Mouse (Mus musculus): ENCODE results near the gene Ipo11. TPM values are rescaled to one million over a fixed set of nuclear protein-coding genes. Genes with fewer than 3 reads are reported as not detected.

The Ipo11 gene
- polyA plus RNA-seq (2012; rRNA removed), result 11.7 and 11.9 TPM in 2 replicates

DNA sequence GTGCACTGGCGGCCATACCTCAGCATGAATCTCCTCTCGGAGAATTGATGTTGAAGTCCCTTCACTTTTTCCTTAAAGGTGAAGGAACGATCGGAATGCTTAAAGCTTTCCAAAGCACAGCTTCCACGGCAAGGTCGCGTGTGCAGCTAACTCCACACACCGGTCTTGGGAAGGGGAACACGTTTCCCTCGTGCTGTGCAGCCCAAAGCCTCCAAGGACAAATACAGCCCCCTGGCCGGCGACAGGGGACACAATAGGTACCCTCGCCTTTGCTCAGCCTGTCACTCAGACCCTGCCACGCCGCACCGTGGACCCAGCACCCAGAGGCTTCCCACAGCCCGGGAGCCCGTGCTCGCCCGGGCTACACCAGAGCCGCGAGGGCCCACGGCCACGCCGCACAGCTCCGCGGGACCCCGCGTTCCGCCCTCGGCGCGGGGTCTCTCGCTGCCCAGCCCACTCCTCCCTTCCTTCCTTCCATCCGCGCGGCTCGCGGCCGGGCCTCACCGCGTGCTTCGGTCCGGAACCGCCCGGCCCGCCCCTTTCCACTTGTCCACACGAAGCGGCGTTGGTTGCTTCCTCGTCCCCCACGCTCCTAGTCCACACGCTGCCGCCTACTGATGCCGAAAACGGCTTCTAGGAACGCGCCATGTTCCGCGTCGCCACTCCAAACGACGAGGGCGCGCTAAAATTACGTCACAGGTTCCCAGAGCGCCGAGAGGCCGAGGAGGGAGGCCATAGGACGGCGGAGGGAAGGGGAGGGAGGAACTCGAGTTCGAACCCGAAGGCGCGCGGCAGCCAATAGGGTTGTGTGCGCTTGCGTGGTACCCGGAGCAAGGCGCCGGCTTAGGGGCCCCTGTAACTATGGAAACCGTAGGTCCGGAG, at the start of gene Ipo11:
TSS of gene Ipo11 (minus strand) at position 703 of the 882 bp plus-strand sequence.
- Histone ChIP-seq H3K4me3 (ENCODE audit: control insufficient read depth, low read depth, low read length) (peak within 1 kb of the TSS; percentile 97), H3K4me1 (ENCODE audit: control insufficient read depth, insufficient read depth, low read length) (no peaks in the 10 kb centered on the region; the same call in 1 of the 2 replicates), H3K27me3 (ENCODE audit: control insufficient read depth, insufficient read depth, low read length) (no peaks in the 10 kb centered on the region), H3K36me3 (ENCODE audit: control insufficient read depth, insufficient read depth, low read length) (no peaks in the 10 kb centered on the region), H3K27ac (ENCODE audit: control insufficient read depth, insufficient read depth, low read depth, low read length) (peak within 1 kb of the TSS; percentile 75)
- TF ChIP-seq CTCF (IDR thresholded peaks at IDR 0.05; ENCODE audit: control insufficient read depth, insufficient read depth, insufficient replicate concordance, low read depth, low read length), result no peak
- TF ChIP-seq POLR2A (IDR thresholded peaks at IDR 0.05; ENCODE audit: control insufficient read depth, low read depth, low read length), result peak; percentile 81

DNA sequence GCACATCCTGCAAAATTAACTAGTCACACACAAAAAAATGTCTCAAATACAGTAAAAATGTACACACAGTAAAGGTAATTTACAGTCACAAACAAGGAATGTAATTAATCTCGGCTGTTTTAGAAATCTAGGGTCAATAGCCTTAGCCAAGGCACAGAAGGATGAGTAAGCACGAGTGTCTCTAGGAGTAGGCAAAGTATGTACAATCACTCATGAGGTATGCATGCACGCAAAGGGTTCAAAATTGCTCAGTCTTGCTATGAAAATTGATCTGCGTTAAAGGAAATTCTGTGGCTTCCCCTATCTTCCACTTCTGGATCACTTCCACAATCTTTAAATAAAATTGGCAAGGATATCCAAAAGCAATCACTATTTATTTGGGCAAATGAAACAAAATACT, 24.7 kb upstream of the Ipo11 start:
- H3K4me1 ChIP-seq (ENCODE audit: control insufficient read depth, insufficient read depth, low read length), result no peaks in the 10 kb centered on the region
- no peak for TF ChIP-seq POLR2A (IDR thresholded peaks at IDR 0.05; ENCODE audit: control insufficient read depth, low read depth, low read length)
- no peak overlapping the region for H3K4me3 ChIP-seq (ENCODE audit: control insufficient read depth, low read depth, low read length)
- no peaks in the 10 kb centered on the region for H3K36me3 ChIP-seq (ENCODE audit: control insufficient read depth, insufficient read depth, low read length)
- no peak overlapping the region for H3K27ac ChIP-seq (ENCODE audit: control insufficient read depth, insufficient read depth, low read depth, low read length)
- H3K27me3 ChIP-seq (ENCODE audit: control insufficient read depth, insufficient read depth, low read length), result no peaks in the 10 kb centered on the region

DNA sequence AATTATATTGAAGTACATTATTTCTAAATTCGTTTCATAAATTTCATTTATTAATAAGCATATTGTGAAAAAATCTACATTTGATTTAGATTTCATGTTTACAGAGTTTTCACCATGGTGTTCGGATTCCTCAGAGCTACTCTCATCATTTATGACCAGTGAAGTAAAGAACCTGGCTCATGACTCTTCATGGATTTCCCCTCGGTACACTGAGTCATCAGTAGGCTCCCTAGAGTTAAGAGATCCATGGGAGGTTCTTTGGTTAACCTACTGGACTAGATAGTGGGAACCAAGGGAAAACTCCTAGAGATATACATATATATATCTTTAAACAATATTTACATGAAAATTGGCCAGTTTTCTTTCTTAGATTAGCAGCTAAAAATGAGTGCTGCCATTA, 23.8 kb upstream of the Ipo11 start:
- Histone ChIP-seq H3K4me3 (ENCODE audit: control insufficient read depth, low read depth, low read length) (no peak overlapping the region), H3K4me1 (ENCODE audit: control insufficient read depth, insufficient read depth, low read length) (no peaks in the 10 kb centered on the region), H3K27ac (ENCODE audit: control insufficient read depth, insufficient read depth, low read depth, low read length) (no peak overlapping the region), H3K27me3 (ENCODE audit: control insufficient read depth, insufficient read depth, low read length) (no peaks in the 10 kb centered on the region), H3K36me3 (ENCODE audit: control insufficient read depth, insufficient read depth, low read length) (no peaks in the 10 kb centered on the region)
- TF ChIP-seq CTCF (IDR thresholded peaks at IDR 0.05; ENCODE audit: control insufficient read depth, insufficient read depth, insufficient replicate concordance, low read depth, low read length) (no peak), POLR2A (IDR thresholded peaks at IDR 0.05; ENCODE audit: control insufficient read depth, low read depth, low read length) (no peak)

DNA sequence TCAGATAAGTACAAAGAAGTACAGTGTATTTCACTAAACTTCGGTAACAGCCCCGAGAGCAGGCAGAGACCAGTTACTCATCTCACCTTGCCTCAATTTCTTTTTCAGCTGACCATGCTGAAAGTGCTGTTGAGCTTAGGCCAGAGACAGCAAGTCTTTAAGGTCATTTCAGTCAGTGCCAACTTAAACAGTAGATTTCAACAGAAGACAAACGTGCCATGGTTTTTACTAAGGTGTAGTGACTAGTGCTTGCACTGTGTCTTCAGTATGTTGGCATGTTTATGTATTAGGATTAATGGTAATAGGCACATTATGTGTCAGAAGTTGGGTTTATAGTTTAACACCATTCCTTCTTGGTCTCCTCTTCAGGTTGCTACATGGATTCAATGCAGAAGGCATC, 21.5 kb upstream of the Ipo11 start:
- H3K4me1 ChIP-seq (ENCODE audit: control insufficient read depth, insufficient read depth, low read length), result no peaks in the 10 kb centered on the region
- no peak overlapping the region for H3K4me3 ChIP-seq (ENCODE audit: control insufficient read depth, low read depth, low read length)
- no peaks in the 10 kb centered on the region for H3K36me3 ChIP-seq (ENCODE audit: control insufficient read depth, insufficient read depth, low read length)
- no peak for TF ChIP-seq POLR2A (IDR thresholded peaks at IDR 0.05; ENCODE audit: control insufficient read depth, low read depth, low read length)
- no peak for TF ChIP-seq CTCF (IDR thresholded peaks at IDR 0.05; ENCODE audit: control insufficient read depth, insufficient read depth, insufficient replicate concordance, low read depth, low read length)
- no peak overlapping the region for H3K27ac ChIP-seq (ENCODE audit: control insufficient read depth, insufficient read depth, low read depth, low read length)
- no peaks in the 10 kb centered on the region for H3K27me3 ChIP-seq (ENCODE audit: control insufficient read depth, insufficient read depth, low read length)

DNA sequence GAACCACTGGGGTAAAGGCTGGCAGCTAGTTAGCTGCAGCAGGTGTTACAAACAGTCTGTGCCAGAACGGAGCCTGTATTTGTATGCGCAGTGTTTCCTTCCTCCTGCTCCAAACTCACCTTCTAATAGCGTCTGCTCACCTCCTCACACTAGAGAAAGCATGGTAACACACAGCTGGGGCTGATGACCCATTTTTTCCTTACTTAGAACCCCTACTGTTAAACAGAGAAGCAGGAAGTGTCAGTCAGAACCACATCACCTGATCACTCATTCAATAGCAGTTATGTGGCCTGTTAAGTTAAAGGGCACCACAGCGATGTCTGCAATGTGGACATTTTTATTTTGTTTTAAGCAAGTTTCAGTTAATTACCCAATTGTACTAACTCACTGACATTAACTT, 20.8 kb upstream of the Ipo11 start:
- Histone ChIP-seq H3K27me3 (ENCODE audit: control insufficient read depth, insufficient read depth, low read length) (no peaks in the 10 kb centered on the region), H3K36me3 (ENCODE audit: control insufficient read depth, insufficient read depth, low read length) (no peaks in the 10 kb centered on the region), H3K4me3 (ENCODE audit: control insufficient read depth, low read depth, low read length) (no peak overlapping the region), H3K27ac (ENCODE audit: control insufficient read depth, insufficient read depth, low read depth, low read length) (no peak overlapping the region), H3K4me1 (ENCODE audit: control insufficient read depth, insufficient read depth, low read length) (no peaks in the 10 kb centered on the region)
- TF ChIP-seq CTCF (IDR thresholded peaks at IDR 0.05; ENCODE audit: control insufficient read depth, insufficient read depth, insufficient replicate concordance, low read depth, low read length) (no peak), POLR2A (IDR thresholded peaks at IDR 0.05; ENCODE audit: control insufficient read depth, low read depth, low read length) (no peak)

DNA sequence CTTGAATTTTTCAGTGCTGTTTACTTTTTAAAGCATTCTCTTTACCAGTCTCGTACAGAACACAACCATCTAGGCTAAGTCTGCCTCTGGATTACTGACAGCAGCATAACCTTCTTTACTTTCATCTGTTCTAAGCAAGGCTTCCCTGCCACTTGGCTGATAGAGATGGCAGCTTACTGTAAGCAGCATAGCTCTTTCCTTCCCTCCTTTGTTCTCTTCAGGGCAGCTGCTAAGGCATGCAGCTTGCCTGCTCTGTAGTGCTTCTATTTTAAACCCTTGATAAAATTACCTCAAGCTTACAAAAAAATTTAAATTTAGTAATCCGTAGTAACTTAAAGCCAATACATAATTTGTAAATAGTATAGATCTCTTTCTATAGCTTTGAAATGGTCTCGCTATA, 18.1 kb upstream of the Ipo11 start:
- Histone ChIP-seq H3K27ac (ENCODE audit: control insufficient read depth, insufficient read depth, low read depth, low read length) (no peak overlapping the region), H3K27me3 (ENCODE audit: control insufficient read depth, insufficient read depth, low read length) (no peaks in the 10 kb centered on the region), H3K36me3 (ENCODE audit: control insufficient read depth, insufficient read depth, low read length) (no peaks in the 10 kb centered on the region; the same call in 1 of the 2 replicates), H3K4me1 (ENCODE audit: control insufficient read depth, insufficient read depth, low read length) (no peaks in the 10 kb centered on the region), H3K4me3 (ENCODE audit: control insufficient read depth, low read depth, low read length) (no peak overlapping the region)
- TF ChIP-seq CTCF (IDR thresholded peaks at IDR 0.05; ENCODE audit: control insufficient read depth, insufficient read depth, insufficient replicate concordance, low read depth, low read length), result no peak
- no peak for TF ChIP-seq POLR2A (IDR thresholded peaks at IDR 0.05; ENCODE audit: control insufficient read depth, low read depth, low read length)

DNA sequence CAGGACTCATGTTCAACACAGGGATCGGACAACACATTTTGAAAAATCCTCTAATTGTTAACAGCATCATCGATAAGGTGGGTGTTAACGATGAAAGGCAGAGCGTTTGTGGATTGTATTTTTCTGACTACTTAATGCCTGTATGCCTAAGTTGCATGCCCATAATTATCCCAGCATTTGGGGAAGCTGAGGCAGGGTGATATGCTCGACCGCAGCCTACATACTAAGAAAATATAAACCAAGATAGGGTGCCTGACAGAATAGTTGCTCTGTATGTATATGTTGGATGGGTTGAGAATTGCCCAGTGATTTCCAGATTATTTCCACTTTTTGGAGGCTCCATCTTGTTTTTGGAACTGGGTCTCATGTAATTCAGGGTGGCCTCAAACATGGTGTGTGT, 10.8 kb upstream of the Ipo11 start:
- H3K4me1 ChIP-seq (ENCODE audit: control insufficient read depth, insufficient read depth, low read length), result peaks cover 6% of the 10 kb centered on the region
- no peaks in the 10 kb centered on the region for H3K27me3 ChIP-seq (ENCODE audit: control insufficient read depth, insufficient read depth, low read length)
- H3K4me3 ChIP-seq (ENCODE audit: control insufficient read depth, low read depth, low read length), result peak overlapping the region; percentile 96
- H3K36me3 ChIP-seq (ENCODE audit: control insufficient read depth, insufficient read depth, low read length), result no peaks in the 10 kb centered on the region; the same call in 1 of the 2 replicates
- H3K27ac ChIP-seq (ENCODE audit: control insufficient read depth, insufficient read depth, low read depth, low read length), result no peak overlapping the region
- TF ChIP-seq POLR2A (IDR thresholded peaks at IDR 0.05; ENCODE audit: control insufficient read depth, low read depth, low read length) (no peak), CTCF (IDR thresholded peaks at IDR 0.05; ENCODE audit: control insufficient read depth, insufficient read depth, insufficient replicate concordance, low read depth, low read length) (no peak)
